Mouse (Mus musculus) G1E (cell line): ENCODE data around the gene C1qtnf4.

Experiments used
- CTCF ChIP-seq: IDR thresholded peaks from 2 replicates; pipeline ENCODE4 v1.5.1; 2012; ENCODE audit warnings: low read depth, low read length, inconsistent platforms, mixed read lengths
- GATA1 ChIP-seq: IDR thresholded peaks from 2 replicates; pipeline ENCODE4 v1.6.1; 2012; ENCODE audit warnings: borderline replicate concordance, low read length, inconsistent platforms, mixed read lengths
- GATA2 ChIP-seq: IDR thresholded peaks from 2 replicates; pipeline ENCODE4 v1.6.1; 2012; ENCODE audit warnings: low read depth, low read length, inconsistent platforms, borderline replicate concordance
- POLR2AphosphoS5 ChIP-seq: IDR thresholded peaks from 2 replicates; pipeline ENCODE4 v1.6.1; 2012; ENCODE audit warnings: low read depth, low read length, inconsistent platforms; ENCODE audit not compliant: insufficient replicate concordance
- TAL1 ChIP-seq: conservative IDR thresholded peaks from 2 replicates; pipeline ENCODE4 v1.6.1; 2012; ENCODE audit warnings: low read depth, low read length, inconsistent platforms, mixed read lengths

DNA sequence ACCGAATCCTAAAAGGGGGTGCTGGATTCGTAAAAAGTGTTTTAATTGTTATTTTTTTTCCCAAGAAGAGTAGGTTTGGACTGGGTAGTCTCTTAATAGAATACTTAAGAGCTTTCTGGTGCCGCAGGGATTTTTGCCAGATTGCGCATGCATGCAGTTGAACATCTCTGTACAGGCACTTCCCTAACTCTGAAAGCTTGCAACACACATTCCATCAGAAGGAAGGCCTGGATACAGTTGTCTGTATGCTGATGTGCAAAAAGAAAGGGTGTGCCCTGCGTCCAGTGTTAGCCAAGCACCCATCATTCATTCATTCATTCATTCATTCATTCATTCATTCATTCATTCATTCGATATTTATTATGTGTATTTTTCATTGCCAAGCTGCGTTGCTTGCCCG lies 54.1 kb downstream of the C1qtnf4 start:
- TF ChIP-seq CTCF (no peak), GATA1 (no peak), TAL1 (no peak), POLR2AphosphoS5 (no peak), GATA2 (no peak)
